Mouse (Mus musculus): Measurements from ENCODE around the gene Pigk. TPM values are rescaled to one million over a fixed set of nuclear protein-coding genes. Genes with fewer than 3 reads are reported as not detected.

Pigk gene
- polyA plus RNA-seq, 1 experiment = 20.7 TPM

- no peak for DNase-seq (ENCODE audit: low spot score)
Measured at GRCm38 (mm10) chr3:152981988-152982387, 268.1 kb downstream of the Pigk start, which contains the start of gene St6galnac5. Gene St6galnac5 (minus strand): TSS chr3:152982246.

GRCm38 (mm10) chr3:152990787-152991186, 276.9 kb downstream of the Pigk start:
- DNase-seq (ENCODE audit: low spot score) = no peak

DNA sequence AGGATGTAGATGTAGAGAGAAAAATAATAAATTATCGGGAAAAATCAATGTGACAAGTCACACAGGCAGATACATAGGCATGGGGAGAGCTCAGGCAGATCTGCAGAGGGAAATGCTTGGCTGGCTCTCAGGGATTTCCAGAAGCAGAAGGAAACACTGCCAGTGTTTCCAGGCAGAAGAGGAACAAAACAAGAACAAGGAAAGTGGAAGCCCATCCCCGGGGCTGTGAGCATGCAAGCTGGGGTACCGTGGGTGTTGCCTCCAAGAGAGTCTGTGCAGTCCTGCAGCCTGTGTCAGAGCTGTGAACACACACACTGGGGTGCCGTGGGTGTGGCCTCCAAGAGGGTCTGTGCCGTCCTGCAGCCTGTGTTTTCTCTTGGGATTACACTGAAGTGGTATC, 279.7 kb downstream of the Pigk start:
- DNase-seq (ENCODE audit: low spot score) = no peak

- DNase-seq (ENCODE audit: low spot score) = no peak
Measured at GRCm38 (mm10) chr3:152998106-152998505, 284.2 kb downstream of the Pigk start.

- no peak for DNase-seq (ENCODE audit: low spot score)
Measured at GRCm38 (mm10) chr3:152998901-152999300, 285.0 kb downstream of the Pigk start.

DNA sequence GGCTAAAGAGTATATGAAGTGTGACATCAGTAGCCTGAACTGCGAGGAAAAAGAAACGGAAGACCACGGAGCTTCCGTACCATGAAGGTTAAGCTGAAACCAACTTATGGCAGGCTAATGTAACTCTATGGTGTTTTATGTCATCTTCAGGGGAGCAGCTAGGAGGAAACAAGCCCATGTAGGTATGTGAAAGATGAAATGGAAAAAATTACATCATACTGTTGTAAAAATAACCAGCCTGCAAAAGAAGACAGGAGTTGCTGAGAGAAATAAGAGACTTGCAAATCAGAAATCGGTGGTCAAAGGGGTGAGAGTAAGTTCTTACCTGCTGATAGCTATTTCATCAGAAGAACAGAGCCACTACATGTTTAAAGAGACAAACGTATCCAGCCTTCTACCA, 293.0 kb downstream of the Pigk start:
- DNase-seq (ENCODE audit: low spot score) = no peak

- no peak for DNase-seq (ENCODE audit: low spot score)
Measured at GRCm38 (mm10) chr3:153016355-153016754, 302.5 kb downstream of the Pigk start.

DNA sequence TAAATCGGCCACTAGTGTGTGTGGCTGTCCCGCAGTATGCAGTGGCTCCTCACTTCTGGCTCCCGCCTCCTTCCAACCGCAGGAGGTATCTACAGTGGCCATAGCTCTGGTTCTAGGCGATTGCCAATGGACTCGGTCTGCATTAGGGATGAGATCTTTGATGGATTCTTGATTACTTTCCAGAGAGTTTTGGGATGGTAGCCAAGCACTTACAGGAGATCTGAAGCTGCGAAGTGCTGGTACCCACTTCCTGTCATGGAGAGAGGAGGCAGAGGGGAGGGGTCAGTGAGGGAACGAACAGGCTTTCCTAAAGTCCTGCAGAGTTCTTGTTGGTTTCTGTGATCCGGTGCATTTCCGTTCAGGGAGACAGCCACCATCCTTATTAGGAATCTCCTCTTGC, 304.2 kb downstream of the Pigk start:
- no peak for DNase-seq (ENCODE audit: low spot score)

DNA sequence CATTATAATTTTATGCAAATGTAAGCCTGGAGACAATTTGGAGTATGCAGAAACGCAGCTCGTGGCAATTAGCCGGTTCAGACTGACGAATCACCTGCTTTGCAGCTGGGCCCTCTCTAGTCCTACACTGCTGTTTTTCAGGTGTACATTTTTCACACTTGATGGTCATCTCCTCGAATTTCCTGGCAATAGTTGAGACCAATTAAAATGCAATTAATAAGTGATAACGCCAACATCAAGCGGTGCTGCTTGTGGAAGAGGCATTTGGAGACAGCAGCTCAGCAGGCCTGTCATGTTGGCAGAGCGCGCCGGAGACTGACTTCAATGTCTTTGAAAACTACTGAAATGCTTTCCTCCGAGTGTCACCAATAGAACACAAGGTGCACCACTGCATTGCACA, 310.1 kb downstream of the Pigk start:
- DNase-seq (ENCODE audit: low spot score) = no peak

Other genes with a start within 250 kb of the Pigk start
- 0.92 and 1.5 TPM in 2 replicates for gene Ak5, start 45.7 kb upstream of the Pigk start, polyA plus RNA-seq (2012; rRNA removed)